Mouse (Mus musculus) ES-Bruce4 (cell line): ENCODE measurements at regions not wholly inside any gene's neighbourhood (a gene's known extent, or its start where the extent isn't known, plus 50 kb on each side); places are given as distances from the start of the nearest gene placed in this dataset.

Source experiments
- CTCF ChIP-seq: IDR thresholded peaks from one replicate; pipeline ENCODE4 v1.8.1; 2011; ENCODE audit warnings: low read depth, low read length
- POLR2A ChIP-seq: IDR thresholded peaks from one replicate; pipeline ENCODE4 v1.8.1; 2011; ENCODE audit warnings: low read length; ENCODE audit not compliant: insufficient read depth

- TF ChIP-seq CTCF, result no peak
- no peak for TF ChIP-seq POLR2A
Measured at GRCm38 (mm10) chr13:71350787-71351186, 509.2 kb upstream of the Adamts16 start.
